29 mouse cellular contexts compared by ENCODE assay signal in genomic region chr10:122961494-122961893, GRCm38 (mm10).
DNase-seq lines count a peak whose midpoint lies in the region; ATAC-seq and TF ChIP-seq lines count a peak whose summit lies in the region.
"Had no signal": no experiment of that assay in that cellular context is flagged by ENCODE, and none has a peak within 500 bp of the region (broad histone marks: within the 10 kb centered on the region; RNA-seq: fewer than 3 reads in every experiment).

No protein-coding gene starts in this region.

- no peak overlapping the region for H3K9ac ChIP-seq in hindbrain, embryonic 13.5 days
- no peak overlapping the region for H3K9ac ChIP-seq in hindbrain, embryonic 12.5 days
- peak overlapping the region; percentile 23 for H3K9ac ChIP-seq in lung, embryonic 14.5 days
- no peak overlapping the region for H3K9ac ChIP-seq in neural tube, embryonic 13.5 days
- H3K9ac ChIP-seq: embryonic facial prominence, embryonic 13.5 days; forebrain, embryonic 13.5 days; hindbrain, embryonic 15.5 days; intestine, embryonic 15.5 days; liver, embryonic 12.5 days; liver, postnatal 0 days; stomach, embryonic 15.5 days had no signal

- peaks cover 44% of the 10 kb centered on the region for H3K4me1 ChIP-seq in hindbrain, embryonic 13.5 days (replicated peaks)
- H3K4me1 ChIP-seq in hindbrain, embryonic 12.5 days: peaks cover 39% of the 10 kb centered on the region
- H3K4me1 ChIP-seq in lung, embryonic 14.5 days (ENCODE audit: insufficient read depth): peaks cover 24% of the 10 kb centered on the region; the same call in 1 of the 2 replicates
- peaks cover 52% of the 10 kb centered on the region for H3K4me1 ChIP-seq in neural tube, embryonic 13.5 days (replicated peaks)
- H3K4me1 ChIP-seq: liver, embryonic 12.5 days had no signal

- no peak for ATAC-seq in hindbrain, embryonic 13.5 days (ENCODE audit: low FRiP score)
- no peak for ATAC-seq in hindbrain, embryonic 12.5 days (ENCODE audit: low FRiP score)
- peak; percentile 42; the same call in 1 of the 2 replicates for ATAC-seq in lung, embryonic 14.5 days (ENCODE audit: insufficient read depth)
- no peak for ATAC-seq in neural tube, embryonic 13.5 days (ENCODE audit: low read depth)
- ATAC-seq: forebrain, embryonic 13.5 days; liver, embryonic 12.5 days; liver, postnatal 0 days; midbrain, embryonic 16.5 days had no signal

- no peaks in the 10 kb centered on the region for H3K9me3 ChIP-seq in hindbrain, embryonic 13.5 days
- no peaks in the 10 kb centered on the region for H3K9me3 ChIP-seq in hindbrain, embryonic 12.5 days (replicated peaks)
- H3K9me3 ChIP-seq in lung, embryonic 14.5 days (ENCODE audit: low read depth, low read length): no peaks in the 10 kb centered on the region
- no peaks in the 10 kb centered on the region for H3K9me3 ChIP-seq in neural tube, embryonic 13.5 days
- H3K9me3 ChIP-seq: forebrain, embryonic 13.5 days; hindbrain, embryonic 15.5 days; intestine, embryonic 15.5 days; liver, embryonic 12.5 days; stomach, embryonic 15.5 days had no signal

- no peak for TF ChIP-seq CTCF in lung, embryonic 14.5 days (IDR thresholded peaks at IDR 0.05; ENCODE audit: low read depth)

- H3K27ac ChIP-seq in hindbrain, embryonic 13.5 days: 0 out of 2 replicates have a peak overlapping the region, but pooled peaks have one; percentile 35
- no peak overlapping the region for H3K27ac ChIP-seq in hindbrain, embryonic 12.5 days
- H3K27ac ChIP-seq in lung, embryonic 14.5 days (ENCODE audit: low read depth): no peak overlapping the region
- H3K27ac ChIP-seq in neural tube, embryonic 13.5 days (replicated peaks): peak overlapping the region; percentile 6
- H3K27ac ChIP-seq: embryonic facial prominence, embryonic 13.5 days; forebrain, embryonic 13.5 days; hindbrain, embryonic 15.5 days; intestine, embryonic 15.5 days; layer of hippocampus, adult 2 months; liver, embryonic 12.5 days; stomach, embryonic 15.5 days had no signal

- peak; percentile 59 for DNase-seq in lung, embryonic 14.5 days
- no peak for DNase-seq in lung, postnatal 36 days
- no peak for DNase-seq in neural tube, embryonic 10.5 days (ENCODE audit: extremely low spot score, low spot score)
- DNase-seq: adrenal gland, postnatal 25 days; B cell, adult 2 months; cerebellum, adult 11-12 months; cerebellum, adult 9-11 months; embryo, embryonic 11 days; gastrocnemius, postnatal 25 days; heart, adult 11 months; heart, postnatal 4 days; kidney, adult 2 months; kidney, postnatal 36 days; layer of hippocampus, postnatal 36 days; liver, postnatal 0 days; right cerebral cortex, postnatal 25 days had no signal

- H3K4me3 ChIP-seq in hindbrain, embryonic 13.5 days: no peak overlapping the region
- no peak overlapping the region for H3K4me3 ChIP-seq in hindbrain, embryonic 12.5 days
- no peak overlapping the region for H3K4me3 ChIP-seq in lung, embryonic 14.5 days (ENCODE audit: low read depth, low read length)
- H3K4me3 ChIP-seq in neural tube, embryonic 13.5 days: no peak overlapping the region
- H3K4me3 ChIP-seq: embryonic facial prominence, embryonic 13.5 days; erythroblast, embryonic 14.5 days; forebrain, embryonic 13.5 days; hindbrain, embryonic 15.5 days; intestine, embryonic 15.5 days; layer of hippocampus, adult 2 months; liver, embryonic 12.5 days; stomach, embryonic 15.5 days had no signal

- H3K36me3 ChIP-seq in hindbrain, embryonic 13.5 days: no peaks in the 10 kb centered on the region
- no peaks in the 10 kb centered on the region for H3K36me3 ChIP-seq in hindbrain, embryonic 12.5 days
- H3K36me3 ChIP-seq in lung, embryonic 14.5 days (ENCODE audit: insufficient read depth): no peaks in the 10 kb centered on the region
- H3K36me3 ChIP-seq in neural tube, embryonic 13.5 days: no peaks in the 10 kb centered on the region
- H3K36me3 ChIP-seq: embryonic facial prominence, embryonic 13.5 days; hindbrain, embryonic 15.5 days; intestine, embryonic 15.5 days; liver, embryonic 12.5 days; stomach, embryonic 15.5 days had no signal

- no peak overlapping the region for H3K4me2 ChIP-seq in hindbrain, embryonic 13.5 days
- no peak overlapping the region for H3K4me2 ChIP-seq in hindbrain, embryonic 12.5 days (replicated peaks)
- no peak overlapping the region; the same call in 1 of the 2 replicates for H3K4me2 ChIP-seq in lung, embryonic 14.5 days
- no peak overlapping the region for H3K4me2 ChIP-seq in neural tube, embryonic 13.5 days
- H3K4me2 ChIP-seq: embryonic facial prominence, embryonic 13.5 days; forebrain, embryonic 13.5 days; hindbrain, embryonic 15.5 days; liver, embryonic 12.5 days; midbrain, embryonic 11.5 days had no signal

- no peaks in the 10 kb centered on the region for H3K27me3 ChIP-seq in hindbrain, embryonic 13.5 days
- H3K27me3 ChIP-seq in hindbrain, embryonic 12.5 days: no peaks in the 10 kb centered on the region
- no peaks in the 10 kb centered on the region for H3K27me3 ChIP-seq in lung, embryonic 14.5 days (ENCODE audit: insufficient read depth, low read length)
- H3K27me3 ChIP-seq in neural tube, embryonic 13.5 days: no peaks in the 10 kb centered on the region
- H3K27me3 ChIP-seq: embryonic facial prominence, embryonic 13.5 days; forebrain, embryonic 13.5 days; hindbrain, embryonic 15.5 days; intestine, embryonic 15.5 days; stomach, embryonic 15.5 days had no signal

- 67% methylated on average over 9 of the region's 9 CpGs for WGBS in hindbrain, embryonic 13.5 days
- 57% methylated on average over 9 of the region's 9 CpGs for WGBS in hindbrain, embryonic 12.5 days
- WGBS in lung, embryonic 14.5 days: 39% methylated on average over 9 of the region's 9 CpGs
- 59% methylated on average over 9 of the region's 9 CpGs for WGBS in neural tube, embryonic 13.5 days

Comparison
In these comparisons a context has a peak if more than half of its experiments do, and no peak if none do; other contexts are left out.
1. H3K27ac ChIP-seq: peak in hindbrain, embryonic 13.5 days (single experiment) and neural tube, embryonic 13.5 days (single experiment); none in hindbrain, embryonic 12.5 days (single experiment) and lung, embryonic 14.5 days (single experiment).